Mouse (Mus musculus) small intestine, adult 2 months (tissue): Measurements from ENCODE around the gene Slc5a6. TPM values are rescaled to one million over a fixed set of nuclear protein-coding genes. Genes with fewer than 3 reads are reported as not detected.

ENCODE experiments used
- H3K27ac ChIP-seq: fragments of 200-500 bp; 2 replicates; pipeline ENCODE4 v1.5.1; 2012; ENCODE audit warnings: low read depth, low read length, control low read depth, inconsistent platforms; ENCODE audit not compliant: insufficient read depth
- H3K27me3 ChIP-seq: fragments of 200-500 bp; 2 replicates; pipeline ENCODE4 v1.6.1; 2012; ENCODE audit warnings: mild to moderate bottlenecking, moderate library complexity, low read length, inconsistent platforms; ENCODE audit not compliant: control insufficient read depth, insufficient read depth
- H3K36me3 ChIP-seq: fragments of 200-500 bp; 2 replicates; pipeline ENCODE4 v1.6.1; 2012; ENCODE audit warnings: mild to moderate bottlenecking, low read length, control low read depth, inconsistent platforms; ENCODE audit not compliant: control insufficient read depth, insufficient read depth
- H3K4me1 ChIP-seq: fragments of 200-500 bp; 2 replicates; pipeline ENCODE4 v1.6.1; 2012; ENCODE audit warnings: low read length, inconsistent platforms, mixed read lengths; ENCODE audit not compliant: control insufficient read depth, insufficient read depth, insufficient read length
- H3K4me3 ChIP-seq: fragments of 200-500 bp; 2 replicates; pipeline ENCODE4 v1.5.1; 2012; ENCODE audit warnings: low read depth, mild to moderate bottlenecking, control low read depth, inconsistent platforms, low read length, moderate library complexity
- CTCF ChIP-seq: fragments of 200-500 bp; IDR thresholded peaks from 2 replicates; pipeline ENCODE4 v1.5.1; 2012; ENCODE audit warnings: low read depth, mild to moderate bottlenecking, control low read depth, inconsistent platforms, low read length, moderate library complexity, mixed read lengths; ENCODE audit not compliant: insufficient replicate concordance, insufficient read length; ENCODE audit errors: extremely low read depth
- POLR2A ChIP-seq: fragments of 200-500 bp; IDR thresholded peaks from 2 replicates; pipeline ENCODE4 v1.6.1; 2012; ENCODE audit warnings: low read depth, mild to moderate bottlenecking, control low read depth, inconsistent platforms, low read length, moderate library complexity
- WGBS: fragments of 180-500 bp; shearing (Covaris S2); methylation state at CpG from one replicate; pipeline ENCODE4 v1.1.7; 2018; 5-methylcytosine and 5-hydroxymethylcytosine counted together
- polyA plus RNA-seq: library from polyadenylated mRNA; depleted of rRNA; stranded (reverse); fragments of >200 nt; gene quantifications from 2 replicates; pipeline ENCODE4 v1.2.3, GENCODE M21; 2012

Gene Slc5a6
- polyA plus RNA-seq, 1 experiment, result 75.0 TPM

DNA sequence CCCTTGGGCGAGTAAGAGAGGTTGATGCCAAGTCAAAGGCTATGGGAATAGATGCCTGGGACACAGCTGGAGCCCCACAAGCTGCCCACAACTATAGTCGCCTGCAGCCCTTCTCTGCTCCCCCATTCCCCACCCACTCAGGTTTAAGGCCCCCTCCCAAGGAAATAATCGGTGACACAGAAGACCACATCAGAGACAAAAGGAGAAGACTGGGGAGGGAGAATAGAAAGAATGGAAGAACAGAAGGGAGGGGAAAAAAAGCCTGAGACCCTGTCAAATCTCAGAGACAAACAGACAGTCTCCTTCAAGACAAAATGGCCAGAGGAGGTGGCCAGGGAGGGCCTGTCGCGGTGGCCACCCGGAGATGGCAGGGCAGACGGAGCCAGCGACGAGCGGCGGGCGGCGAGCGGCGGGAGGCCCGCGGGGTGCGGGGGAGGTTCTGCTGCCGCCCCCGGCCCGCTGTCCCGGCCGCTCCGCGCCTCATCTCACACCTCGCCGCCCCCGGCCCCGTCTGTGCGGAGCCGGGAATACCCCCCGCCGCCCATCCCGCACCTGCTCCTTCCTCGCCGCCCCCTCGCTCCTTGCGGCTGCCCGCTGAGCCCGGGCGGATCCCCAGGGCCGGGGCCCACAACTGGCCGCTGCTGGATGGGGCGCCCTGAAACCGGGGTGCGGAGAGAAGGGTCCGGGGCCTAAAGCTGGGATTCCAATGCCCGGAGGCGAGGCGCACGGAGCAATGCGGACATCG, 43.7 kb upstream of the Slc5a6 start:
- TF ChIP-seq POLR2A (no peak), CTCF (no peak)
- H3K36me3 ChIP-seq, result no peaks in the 10 kb centered on the region
- H3K27me3 ChIP-seq, result peaks cover 58% of the 10 kb centered on the region
- no peak overlapping the region for H3K27ac ChIP-seq
- H3K4me1 ChIP-seq, result peaks cover 16% of the 10 kb centered on the region
- peak overlapping the region; percentile 64 for H3K4me3 ChIP-seq
- WGBS, result 6% methylated on average over 53 of the region's 53 CpGs

DNA sequence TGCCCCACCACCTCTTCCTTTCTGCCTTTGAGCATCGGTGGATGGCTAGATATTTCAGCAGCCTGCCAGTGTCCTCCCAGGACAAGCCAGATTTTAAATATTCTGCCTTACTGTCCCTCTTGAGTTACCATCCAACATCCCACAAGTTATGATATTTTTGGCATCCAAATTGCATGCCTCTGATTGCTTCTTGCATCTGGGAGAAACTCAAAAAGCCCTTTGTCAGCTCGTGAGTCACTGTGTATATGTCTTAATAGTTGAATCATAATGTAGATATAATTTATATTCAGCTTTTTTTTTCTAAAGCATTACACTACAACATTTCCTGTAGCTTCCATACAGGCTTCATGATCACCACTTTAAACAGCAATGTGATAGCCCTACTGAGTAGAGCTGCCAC, 38.4 kb upstream of the Slc5a6 start:
- WGBS, result 71% methylated on average over 2 of the region's 2 CpGs
- Histone ChIP-seq H3K27ac (no peak overlapping the region), H3K4me1 (peaks cover 2% of the 10 kb centered on the region; the same call in 1 of the 2 replicates), H3K4me3 (no peak overlapping the region), H3K27me3 (peaks cover 19% of the 10 kb centered on the region), H3K36me3 (no peaks in the 10 kb centered on the region)
- no peak for TF ChIP-seq CTCF
- TF ChIP-seq POLR2A, result no peak

DNA sequence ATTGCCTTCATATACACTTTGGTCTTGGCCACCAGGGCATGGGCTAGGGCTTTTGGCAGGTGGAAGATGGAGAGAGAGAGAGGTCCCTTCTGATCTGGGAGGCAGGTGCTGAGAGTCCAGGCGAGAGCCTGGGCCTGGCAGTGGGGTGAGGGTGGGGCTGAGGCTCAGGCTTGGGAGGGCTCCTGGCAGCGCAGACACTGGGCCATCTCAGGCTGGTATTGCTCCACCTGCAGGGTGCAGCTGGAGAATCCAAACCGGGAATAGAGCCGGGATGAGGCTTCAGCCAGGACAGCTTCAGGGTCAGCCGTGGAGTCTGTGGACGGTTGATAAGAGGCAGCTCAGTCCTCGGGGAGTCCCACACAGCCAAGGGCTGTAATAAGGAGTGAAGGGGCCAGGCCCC, 37.9 kb upstream of the Slc5a6 start:
- Histone ChIP-seq H3K27me3 (peaks cover 13% of the 10 kb centered on the region), H3K4me1 (peaks cover 2% of the 10 kb centered on the region; the same call in 1 of the 2 replicates), H3K4me3 (no peak overlapping the region), H3K36me3 (no peaks in the 10 kb centered on the region), H3K27ac (no peak overlapping the region)
- WGBS, result 25% methylated on average over 7 of the region's 7 CpGs
- no peak for TF ChIP-seq POLR2A
- TF ChIP-seq CTCF, result no peak

DNA sequence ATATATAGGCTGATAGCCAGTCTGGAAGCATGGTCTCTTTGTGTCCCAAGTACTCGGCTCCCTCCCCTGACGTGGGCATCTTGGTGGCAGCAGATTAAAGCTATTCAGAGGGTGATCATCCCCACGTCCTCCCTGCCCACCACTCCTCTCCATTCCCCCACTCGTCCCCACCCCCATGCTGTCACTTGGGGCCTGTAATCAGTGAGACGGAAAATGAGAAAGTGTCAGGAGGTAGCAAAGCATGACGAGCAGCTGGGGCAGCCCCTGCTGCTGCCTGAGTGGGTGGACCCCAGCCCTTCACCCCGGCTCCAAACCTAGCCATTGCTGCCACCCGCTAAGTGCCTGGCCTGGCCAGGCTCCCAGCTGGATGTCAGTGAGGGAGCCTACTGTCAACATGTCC, 35.2 kb upstream of the Slc5a6 start:
- Histone ChIP-seq H3K4me3 (no peak overlapping the region), H3K27ac (no peak overlapping the region), H3K27me3 (no peaks in the 10 kb centered on the region), H3K4me1 (peaks cover 2% of the 10 kb centered on the region; the same call in 1 of the 2 replicates), H3K36me3 (no peaks in the 10 kb centered on the region)
- WGBS, result 53% methylated on average over 8 of the region's 8 CpGs
- no peak for TF ChIP-seq CTCF
- TF ChIP-seq POLR2A, result no peak

DNA sequence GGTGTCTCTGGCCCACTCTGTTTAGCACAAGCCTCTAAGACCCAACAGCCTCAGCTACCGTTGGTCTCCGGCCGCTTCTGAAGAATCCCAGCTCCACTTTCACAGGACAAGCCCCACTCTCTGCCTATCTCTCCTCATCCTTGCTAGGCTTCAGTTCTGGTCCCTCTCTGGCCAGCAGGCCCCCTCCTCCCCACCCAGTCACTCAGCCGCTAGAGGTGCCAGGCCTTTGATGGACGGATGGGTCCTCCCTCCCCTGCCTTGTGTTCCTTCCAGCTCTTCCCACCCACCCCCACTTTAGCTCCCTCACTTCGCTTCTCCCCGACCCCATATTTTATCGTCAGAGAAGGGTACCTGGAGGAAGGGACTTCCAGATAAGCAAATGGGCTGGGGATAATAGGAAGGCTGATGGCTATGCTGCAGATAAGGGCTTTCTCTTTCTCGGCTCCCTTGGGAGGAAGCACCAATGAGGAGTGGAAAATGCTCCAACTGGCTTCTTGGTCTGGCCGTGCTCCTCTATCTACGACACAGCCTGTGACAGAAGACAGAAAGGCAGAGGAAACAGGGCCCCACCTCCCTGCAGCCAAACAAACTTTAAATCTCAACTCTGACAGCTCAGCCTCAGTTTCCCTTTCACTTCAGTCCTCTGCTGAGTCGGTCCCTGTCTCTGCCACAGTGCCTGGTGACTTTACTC, 34.4 kb upstream of the Slc5a6 start:
- Histone ChIP-seq H3K4me3 (no peak overlapping the region), H3K4me1 (peaks cover 2% of the 10 kb centered on the region; the same call in 1 of the 2 replicates), H3K27ac (no peak overlapping the region), H3K27me3 (no peaks in the 10 kb centered on the region), H3K36me3 (peaks cover 4% of the 10 kb centered on the region; the same call in 1 of the 2 replicates)
- WGBS, result 37% methylated on average over 12 of the region's 12 CpGs
- TF ChIP-seq CTCF, result no peak
- TF ChIP-seq POLR2A, result no peak

DNA sequence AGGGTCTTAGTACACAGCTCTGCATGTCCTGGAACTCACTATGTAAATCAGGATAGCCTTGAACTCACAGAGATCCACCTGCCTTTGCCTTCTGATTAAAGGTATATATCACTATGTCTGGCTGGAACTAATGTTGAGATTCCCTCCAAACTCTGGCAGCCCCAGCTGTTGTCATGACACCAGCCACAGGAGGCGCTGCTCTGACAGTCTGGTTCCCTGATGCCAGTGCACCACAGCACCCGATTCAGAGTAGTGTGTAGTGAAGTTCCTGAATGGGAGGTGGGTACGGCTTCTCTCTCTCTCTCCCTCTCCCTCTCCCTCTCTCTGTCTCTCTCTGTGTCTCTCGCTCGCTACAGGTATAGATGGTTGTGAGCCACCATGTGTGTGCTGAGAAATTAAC, 33.6 kb upstream of the Slc5a6 start:
- no peak for TF ChIP-seq POLR2A
- TF ChIP-seq CTCF, result peak; percentile 47; the same call in 1 of the 2 replicates
- no peak overlapping the region for H3K27ac ChIP-seq
- H3K4me3 ChIP-seq, result no peak overlapping the region
- peaks cover 2% of the 10 kb centered on the region; the same call in 1 of the 2 replicates for H3K4me1 ChIP-seq
- H3K36me3 ChIP-seq, result peaks cover 7% of the 10 kb centered on the region; the same call in 1 of the 2 replicates
- WGBS, result 21% methylated on average over 5 of the region's 5 CpGs
- no peaks in the 10 kb centered on the region for H3K27me3 ChIP-seq

DNA sequence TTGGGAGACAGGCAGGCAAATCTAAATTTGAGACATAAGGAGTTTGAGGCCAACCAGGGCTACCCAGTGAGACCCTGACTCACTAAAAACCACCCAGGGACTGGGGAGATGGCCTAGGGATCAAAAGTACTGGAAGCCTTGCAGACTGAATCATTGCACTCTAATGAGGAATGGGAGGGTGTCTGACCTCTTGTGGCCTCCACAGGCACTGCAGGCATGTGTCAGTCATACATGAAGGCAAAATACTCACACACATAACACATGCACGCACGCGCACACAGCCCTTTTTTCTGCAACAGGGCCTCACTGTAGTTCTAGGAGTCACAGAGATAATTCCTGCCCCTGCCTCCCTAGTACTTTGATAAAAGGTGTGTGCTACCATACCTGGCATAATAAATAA, 32.7 kb upstream of the Slc5a6 start:
- 86% methylated on average over 3 of the region's 3 CpGs for WGBS
- Histone ChIP-seq H3K27ac (no peak overlapping the region), H3K4me1 (peaks cover 2% of the 10 kb centered on the region; the same call in 1 of the 2 replicates), H3K4me3 (no peak overlapping the region), H3K27me3 (no peaks in the 10 kb centered on the region), H3K36me3 (peaks cover 13% of the 10 kb centered on the region; the same call in 1 of the 2 replicates)
- TF ChIP-seq CTCF (peak; percentile 74; the same call in 1 of the 2 replicates), POLR2A (no peak)
